Mouse (Mus musculus) embryonic fibroblast, embryonic 13.5 days (primary cell): ENCODE measurements at regions not wholly inside any gene's neighbourhood (a gene's known extent, or its start where the extent isn't known, plus 50 kb on each side); places are given as distances from the start of the nearest gene placed in this dataset.

ENCODE experiments used
- H3K27ac ChIP-seq: 2 replicates; pipeline ENCODE4 v1.5.1; 2012; ENCODE audit warnings: low read length, control low read depth, inconsistent platforms; ENCODE audit not compliant: insufficient read depth
- H3K4me1 ChIP-seq: 2 replicates; pipeline ENCODE4 v1.6.1; 2011; ENCODE audit warnings: low read length; ENCODE audit not compliant: control insufficient read depth, insufficient read depth
- H3K4me3 ChIP-seq: 2 replicates; pipeline ENCODE4 v1.5.1; 2011; ENCODE audit warnings: mild to moderate bottlenecking, control low read depth, low read length; ENCODE audit not compliant: insufficient read depth
- CTCF ChIP-seq: IDR thresholded peaks from 2 replicates; pipeline ENCODE4 v1.5.1; 2011; ENCODE audit warnings: mild to moderate bottlenecking, control low read depth, low read length, moderate library complexity, borderline replicate concordance; ENCODE audit not compliant: insufficient read depth
- POLR2A ChIP-seq: IDR thresholded peaks from 2 replicates; pipeline ENCODE4 v1.6.1; 2011; ENCODE audit warnings: low read depth, mild to moderate bottlenecking, control low read depth, low read length, moderate library complexity

DNA sequence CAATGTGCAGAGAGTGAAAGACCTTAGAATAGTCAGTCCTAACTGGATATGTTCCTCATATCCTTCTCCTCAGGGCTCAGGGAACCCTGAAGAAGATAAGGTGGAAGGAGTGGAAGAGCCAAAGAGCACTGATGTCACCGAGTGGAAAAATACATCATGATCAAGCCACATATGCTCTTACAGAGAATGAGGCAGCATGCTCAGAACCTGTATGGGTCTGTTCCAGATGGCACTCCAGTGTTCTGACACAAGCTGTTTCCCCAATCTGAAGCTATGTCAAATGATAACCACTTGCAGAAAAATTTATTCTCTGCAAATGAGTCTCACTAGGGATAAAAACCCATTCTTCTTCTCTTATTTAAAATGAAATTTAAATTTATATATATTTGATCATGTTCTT lies 572.6 kb upstream of the Robo2 start:
- no peak overlapping the region for H3K4me3 ChIP-seq
- H3K27ac ChIP-seq, result no peak overlapping the region
- no peak for TF ChIP-seq POLR2A
- no peak for TF ChIP-seq CTCF
- H3K4me1 ChIP-seq, result no peaks in the 10 kb centered on the region

DNA sequence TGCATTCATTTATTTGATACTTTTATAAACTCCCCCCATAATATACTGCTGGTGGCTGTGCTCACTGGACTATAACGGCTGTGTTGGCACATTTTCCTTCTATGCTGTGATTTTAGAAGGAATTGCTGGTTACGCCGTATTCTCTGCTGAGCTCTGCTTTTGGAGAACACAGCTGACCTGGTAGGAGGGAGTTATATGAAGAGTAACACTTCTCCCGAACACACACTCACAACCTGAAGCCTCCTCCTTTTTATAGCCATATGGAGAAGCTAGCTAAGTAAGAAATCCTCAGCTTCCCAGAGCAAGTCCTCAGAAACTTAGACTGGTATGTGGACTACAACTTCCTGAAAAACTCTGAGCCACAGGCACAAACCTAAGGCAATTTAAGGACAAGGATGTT lies 554.5 kb upstream of the Robo2 start:
- no peak overlapping the region for H3K27ac ChIP-seq
- no peaks in the 10 kb centered on the region for H3K4me1 ChIP-seq
- TF ChIP-seq CTCF (no peak), POLR2A (no peak)
- H3K4me3 ChIP-seq, result no peak overlapping the region

DNA sequence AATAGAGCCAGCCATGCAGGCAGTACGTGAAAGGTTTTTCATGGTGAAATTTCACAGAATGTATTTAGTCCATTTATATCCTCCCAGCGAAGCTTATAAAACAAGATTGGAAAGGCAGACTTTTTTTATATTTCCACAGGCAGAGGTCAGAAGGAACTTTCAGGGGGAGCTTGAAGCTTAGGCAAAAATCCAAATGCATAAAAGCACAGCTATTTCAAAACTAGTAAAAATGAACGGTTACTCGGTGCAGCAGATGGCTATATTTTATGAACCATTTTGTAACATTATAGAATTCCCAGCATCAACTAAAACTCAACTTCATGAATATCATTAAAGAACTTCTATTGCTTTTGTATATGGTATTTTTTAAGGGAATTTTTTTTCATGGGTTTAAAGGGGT lies 518.1 kb upstream of the Robo2 start:
- no peak overlapping the region for H3K4me3 ChIP-seq
- no peaks in the 10 kb centered on the region for H3K4me1 ChIP-seq
- TF ChIP-seq CTCF (no peak), POLR2A (no peak)
- H3K27ac ChIP-seq, result no peak overlapping the region

GRCm38 (mm10) chr16:74900835-74901234 lies 489.2 kb upstream of the Robo2 start:
- Histone ChIP-seq H3K4me3 (no peak overlapping the region), H3K27ac (no peak overlapping the region), H3K4me1 (no peaks in the 10 kb centered on the region)
- TF ChIP-seq POLR2A, result no peak
- no peak for TF ChIP-seq CTCF

DNA sequence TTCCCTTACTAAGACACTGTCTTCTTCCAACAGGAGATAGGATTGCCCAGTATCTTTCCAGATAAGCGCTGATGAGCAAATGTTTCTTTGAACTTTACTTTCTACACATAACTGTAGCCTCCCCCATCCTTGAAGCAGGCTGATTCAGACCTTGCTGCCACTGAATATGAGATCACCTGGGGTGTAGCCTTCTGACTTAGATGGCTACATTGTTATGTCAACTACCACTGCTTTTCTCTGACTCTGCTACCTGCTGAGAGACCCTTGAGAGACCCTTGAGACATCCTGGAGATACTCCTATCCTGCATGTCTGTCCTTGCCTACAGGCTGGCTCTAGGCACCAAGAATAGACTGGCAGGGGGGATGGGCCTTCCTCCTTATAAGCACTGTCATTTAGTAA lies 476.1 kb upstream of the Robo2 start:
- Histone ChIP-seq H3K4me3 (no peak overlapping the region), H3K4me1 (no peaks in the 10 kb centered on the region), H3K27ac (no peak overlapping the region)
- TF ChIP-seq POLR2A (no peak), CTCF (no peak)

GRCm38 (mm10) chr16:74878603-74879002 lies 467.0 kb upstream of the Robo2 start:
- Histone ChIP-seq H3K27ac (no peak overlapping the region), H3K4me3 (no peak overlapping the region), H3K4me1 (no peaks in the 10 kb centered on the region)
- TF ChIP-seq POLR2A, result no peak
- TF ChIP-seq CTCF, result no peak

DNA sequence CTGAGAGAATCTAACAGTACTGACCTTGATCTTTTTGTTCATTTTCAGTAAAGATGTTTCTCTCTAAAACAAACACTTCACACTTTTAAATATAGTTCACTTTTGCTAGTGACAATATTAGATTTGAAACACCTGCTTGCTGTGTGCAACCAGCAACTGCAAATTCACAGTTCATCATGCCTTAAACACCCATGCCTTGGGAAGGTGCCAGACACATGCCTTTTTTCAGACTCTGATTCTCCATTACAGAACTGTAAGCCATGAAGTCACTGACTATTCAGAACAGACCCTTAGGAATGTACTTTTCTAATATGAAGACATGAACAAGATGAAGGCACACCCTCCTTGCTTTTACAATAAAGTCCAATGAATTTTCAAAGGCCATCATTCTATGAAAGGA lies 462.1 kb upstream of the Robo2 start:
- TF ChIP-seq POLR2A (no peak), CTCF (no peak)
- H3K4me1 ChIP-seq, result no peaks in the 10 kb centered on the region
- no peak overlapping the region for H3K4me3 ChIP-seq
- no peak overlapping the region for H3K27ac ChIP-seq

GRCm38 (mm10) chr16:74857752-74858151 lies 446.1 kb upstream of the Robo2 start:
- Histone ChIP-seq H3K4me3 (no peak overlapping the region), H3K4me1 (no peaks in the 10 kb centered on the region), H3K27ac (no peak overlapping the region)
- TF ChIP-seq POLR2A (no peak), CTCF (no peak)

DNA sequence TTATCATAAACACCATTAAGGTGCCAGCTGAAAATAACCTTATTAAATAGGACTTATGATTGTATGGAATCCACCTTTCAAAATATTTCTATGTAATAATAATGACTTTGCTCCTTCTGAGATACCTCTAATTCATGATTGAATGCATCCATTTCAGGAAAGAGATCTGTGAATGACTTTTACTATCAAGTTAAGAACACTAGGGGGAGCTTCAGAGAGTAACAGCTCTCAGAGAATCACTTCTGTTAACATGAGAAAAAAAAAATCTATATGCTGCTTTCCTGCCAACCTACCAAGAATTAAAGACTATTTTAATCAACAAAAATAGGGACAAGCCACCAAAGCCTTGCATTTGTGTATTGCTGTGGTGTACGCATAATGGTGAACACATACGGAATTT lies 428.4 kb upstream of the Robo2 start:
- no peak overlapping the region for H3K27ac ChIP-seq
- no peaks in the 10 kb centered on the region for H3K4me1 ChIP-seq
- no peak for TF ChIP-seq POLR2A
- no peak overlapping the region for H3K4me3 ChIP-seq

- H3K27ac ChIP-seq, result no peak overlapping the region
Observed at GRCm38 (mm10) chr16:74814386-74814785, 402.8 kb upstream of the Robo2 start.

GRCm38 (mm10) chr16:74809154-74809825 lies 397.7 kb upstream of the Robo2 start:
- TF ChIP-seq POLR2A, result no peak
- no peak for TF ChIP-seq CTCF
- Histone ChIP-seq H3K27ac (no peak overlapping the region), H3K4me3 (no peak overlapping the region), H3K4me1 (no peaks in the 10 kb centered on the region)

More at GRCm38 (mm10) chr16:74814386-74814785, 402.8 kb upstream of the Robo2 start:
- Histone ChIP-seq H3K4me1 (no peaks in the 10 kb centered on the region), H3K4me3 (no peak overlapping the region)
- no peak for TF ChIP-seq CTCF
- no peak for TF ChIP-seq POLR2A
